ENCODE assay signal across 16 mouse cellular contexts in genomic region chr14:101507956-101508355, GRCm38 (mm10).
"Had no signal": no experiment of that assay in that cellular context is flagged by ENCODE, and none has a peak within 500 bp of the region (broad histone marks: within the 10 kb centered on the region; RNA-seq: fewer than 3 reads in every experiment).

No protein-coding gene starts in this region.

- H3K9me3 ChIP-seq: limb, embryonic 13.5 days; liver, embryonic 13.5 days; midbrain, embryonic 12.5 days; neural tube, embryonic 13.5 days had no signal

- H3K9ac ChIP-seq: limb, embryonic 13.5 days; liver, embryonic 13.5 days; midbrain, embryonic 12.5 days; neural tube, embryonic 13.5 days had no signal

- H3K27ac ChIP-seq: kidney, postnatal 0 days; layer of hippocampus, adult 2 months; left cerebral cortex, adult 2 months; limb, embryonic 13.5 days; liver, embryonic 13.5 days; midbrain, embryonic 12.5 days; neural tube, embryonic 13.5 days had no signal

- H3K4me2 ChIP-seq: limb, embryonic 13.5 days; liver, embryonic 13.5 days; midbrain, embryonic 12.5 days; neural tube, embryonic 13.5 days had no signal

- DNase-seq: kidney, adult 2 months; kidney, postnatal 25 days; layer of hippocampus, postnatal 36 days; liver, embryonic 13.5 days; lung, adult 2 months; lung, postnatal 14 days; lung, postnatal 4 days; thymus, postnatal 25 days had no signal

- H3K4me3 ChIP-seq: layer of hippocampus, adult 2 months; left cerebral cortex, adult 2 months; limb, embryonic 13.5 days; liver, embryonic 13.5 days; midbrain, embryonic 12.5 days; myocyte; neural tube, embryonic 13.5 days had no signal

- H3K4me1 ChIP-seq: liver, embryonic 13.5 days; midbrain, embryonic 12.5 days had no signal

- H3K27me3 ChIP-seq: limb, embryonic 13.5 days; liver, embryonic 13.5 days; neural tube, embryonic 13.5 days had no signal

- ATAC-seq: midbrain, embryonic 16.5 days had no signal

- H3K36me3 ChIP-seq: limb, embryonic 13.5 days; liver, embryonic 13.5 days; midbrain, embryonic 12.5 days; neural tube, embryonic 13.5 days had no signal
